Mouse (Mus musculus): ENCODE data around the gene Eapp.
"Not testable (repeated sequence)": the region's sequence is repeated elsewhere in the genome, so short reads cannot be mapped to it uniquely, and the experiment has no call there.

The Eapp gene

GRCm38 (mm10) chr12:54695511-54696241 lies at the start of gene Eapp:
Gene Eapp, minus strand, starts transcription at chr12:54695897.
- DNase-seq (ENCODE audit: low read depth, low spot score) = peak; percentile 95

GRCm38 (mm10) chr12:54738661-54739243 lies 43.1 kb upstream of the Eapp start:
- DNase-seq (ENCODE audit: low read depth, low spot score) = not testable (repeated sequence)

GRCm38 (mm10) chr12:54737891-54738660 lies 42.4 kb upstream of the Eapp start:
- DNase-seq (ENCODE audit: low read depth, low spot score) = not testable (repeated sequence)

GRCm38 (mm10) chr12:54734307-54735131 lies 38.8 kb upstream of the Eapp start:
- DNase-seq (ENCODE audit: low read depth, low spot score) = not testable (repeated sequence)

- not testable (repeated sequence) for DNase-seq (ENCODE audit: low read depth, low spot score)
Observed at GRCm38 (mm10) chr12:54729140-54730059, 33.7 kb upstream of the Eapp start.

GRCm38 (mm10) chr12:54718871-54719786 lies 23.4 kb upstream of the Eapp start:
- DNase-seq (ENCODE audit: low read depth, low spot score) = not testable (repeated sequence)

- not testable (repeated sequence) for DNase-seq (ENCODE audit: low read depth, low spot score)
Observed at GRCm38 (mm10) chr12:54717516-54717915, 21.8 kb upstream of the Eapp start.

- DNase-seq (ENCODE audit: low read depth, low spot score) = not testable (repeated sequence)
Observed at GRCm38 (mm10) chr12:54713822-54714626, 18.3 kb upstream of the Eapp start.

- not testable (repeated sequence) for DNase-seq (ENCODE audit: low read depth, low spot score)
Observed at GRCm38 (mm10) chr12:54710494-54710879, 14.8 kb upstream of the Eapp start.

- not testable (repeated sequence) for DNase-seq (ENCODE audit: low read depth, low spot score)
Observed at GRCm38 (mm10) chr12:54709691-54710493, 14.2 kb upstream of the Eapp start.

GRCm38 (mm10) chr12:54699394-54699793 lies 3.7 kb upstream of the Eapp start:
- no peak for DNase-seq (ENCODE audit: low read depth, low spot score)

- no peak for DNase-seq (ENCODE audit: low read depth, low spot score)
Observed at GRCm38 (mm10) chr12:54697791-54698250, 2.1 kb upstream of the Eapp start.

GRCm38 (mm10) chr12:54697003-54697597 lies 1.4 kb upstream of the Eapp start:
- DNase-seq (ENCODE audit: low read depth, low spot score) = peak; percentile 58

GRCm38 (mm10) chr12:54696242-54697002 lies 725 bp upstream of the Eapp start:
- peak; percentile 97 for DNase-seq (ENCODE audit: low read depth, low spot score)

- DNase-seq (ENCODE audit: low read depth, low spot score) = no peak
Observed at GRCm38 (mm10) chr12:54694847-54695510, 718 bp downstream of the Eapp start.

GRCm38 (mm10) chr12:54689082-54689481 lies 6.6 kb downstream of the Eapp start:
- DNase-seq (ENCODE audit: low read depth, low spot score) = no peak

Measured in mesoderm, embryonic 11.5 days (tissue).